Comparison of ENCODE assay signal across 19 mouse cellular contexts in the genomic region with DNA sequence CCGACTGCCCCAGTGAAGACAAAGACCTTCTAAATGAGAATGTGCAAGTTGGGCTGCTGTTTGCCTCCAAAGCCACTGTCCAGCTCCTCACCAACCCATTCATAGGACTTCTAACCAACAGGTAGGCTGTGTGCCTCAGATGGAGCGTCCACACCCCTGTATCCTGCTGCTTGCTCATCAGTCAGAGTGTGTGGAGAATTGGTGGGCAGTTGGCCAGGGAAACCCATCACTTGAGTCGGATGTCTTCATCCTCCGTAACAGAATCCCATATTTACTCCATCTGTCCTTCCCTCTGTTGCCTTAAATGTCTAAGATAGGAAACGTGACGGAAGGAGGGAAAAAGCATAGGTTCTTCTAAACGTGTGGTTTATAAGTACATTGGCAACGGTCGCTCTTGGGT. TPM values are rescaled to one million over a fixed set of nuclear protein-coding genes. Genes with fewer than 3 reads are reported as not detected.
"Had no signal": no experiment of that assay in that cellular context is flagged by ENCODE, and none has a peak within 500 bp of the region (broad histone marks: within the 10 kb centered on the region; RNA-seq: fewer than 3 reads in every experiment).

No protein-coding gene starts in this region.

- H3K36me3 ChIP-seq: intestine, embryonic 15.5 days; limb, embryonic 12.5 days; liver, embryonic 13.5 days; lung, embryonic 15.5 days had no signal

- H3K9me3 ChIP-seq: intestine, embryonic 15.5 days; limb, embryonic 12.5 days; liver, embryonic 13.5 days; lung, embryonic 15.5 days had no signal

- ATAC-seq: intestine, embryonic 15.5 days; liver, postnatal 0 days had no signal

- DNase-seq: kidney, adult 18-20 months; kidney, postnatal 10 days; kidney, postnatal 4 days; liver; liver, embryonic 13.5 days; liver, postnatal 0 days; lung, postnatal 14 days; thymus, postnatal 4 days had no signal

- H3K4me2 ChIP-seq: intestine, embryonic 15.5 days; limb, embryonic 12.5 days; liver, embryonic 13.5 days; lung, embryonic 15.5 days had no signal

- H3K4me3 ChIP-seq: intestine, embryonic 15.5 days; left cerebral cortex, adult 2 months; limb, embryonic 12.5 days; liver, embryonic 13.5 days; lung, embryonic 15.5 days had no signal

- H3K9ac ChIP-seq: intestine, embryonic 15.5 days; limb, embryonic 12.5 days; liver, embryonic 13.5 days; liver, postnatal 0 days; lung, embryonic 15.5 days had no signal

- H3K27ac ChIP-seq: intestine, embryonic 15.5 days; left cerebral cortex, adult 2 months; limb, embryonic 12.5 days; liver, embryonic 13.5 days; lung, embryonic 15.5 days; macrophage; stomach, postnatal 0 days had no signal

RNA-seq across cellular contexts. Expression of a gene that starts 44.2 kb away (rescaled TPM):
- total RNA-seq: layer of hippocampus, postnatal 25 days; left cerebral cortex, adult 2 months; left cerebral cortex, postnatal 25 days; midbrain, postnatal 0 days had no signal
- polyA plus RNA-seq: intestine, embryonic 15.5 days; kidney, embryonic 14.5 days; limb, embryonic 12.5 days; liver, embryonic 13.5 days; liver, postnatal 0 days; lung, embryonic 15.5 days; macrophage; midbrain, postnatal 0 days; neural tube, embryonic 14.5 days; stomach, postnatal 0 days had no signal
